Mouse (Mus musculus): Measurements from ENCODE around the gene Fam122b. TPM values are rescaled to one million over a fixed set of nuclear protein-coding genes. Genes with fewer than 3 reads are reported as not detected.
"Not testable (repeated sequence)": the region's sequence is repeated elsewhere in the genome, so short reads cannot be mapped to it uniquely, and the experiment has no call there.

Fam122b gene
- 15.9 and 16.1 TPM in 2 replicates for polyA plus RNA-seq (2014; fragmentation: Nextera tagmentation; extraction: Ambion mirVana)

DNA sequence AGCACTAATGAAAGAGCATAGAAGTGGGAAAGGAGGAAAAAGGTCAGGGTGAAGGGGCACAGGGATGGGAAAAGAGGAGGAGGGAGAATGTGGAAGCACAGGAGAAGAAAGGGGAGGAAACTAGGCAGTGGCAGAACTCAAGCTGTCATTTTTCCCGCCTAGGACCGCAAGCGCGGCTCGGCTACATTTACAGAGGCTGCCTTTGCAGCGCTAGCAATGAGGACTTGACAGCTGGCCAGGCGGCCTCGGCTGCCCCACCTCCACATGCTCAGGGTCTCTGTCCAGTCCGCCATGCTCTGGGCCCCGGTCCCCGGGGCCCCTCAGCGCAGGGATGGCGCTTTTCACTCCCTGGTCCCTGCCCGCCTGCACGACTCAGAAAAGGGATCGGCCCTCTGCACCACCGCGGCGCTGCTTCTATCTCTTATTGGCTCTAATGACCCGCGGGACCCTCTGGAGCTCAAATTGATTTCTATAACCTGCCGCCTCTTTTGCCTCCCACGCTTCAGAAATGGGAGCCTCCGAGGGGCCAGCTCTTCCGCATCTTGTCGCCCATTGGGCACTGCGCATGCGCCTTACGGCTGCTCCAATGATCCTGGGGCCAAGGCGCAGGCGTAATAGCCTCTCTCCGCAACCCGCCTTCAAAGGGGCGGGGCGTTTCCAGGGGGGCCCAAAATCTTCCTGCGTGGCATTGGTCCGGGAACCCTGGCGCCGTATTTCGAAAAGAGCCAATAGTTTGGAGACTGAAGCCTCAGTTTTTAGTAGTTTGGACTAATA, at the start of gene Fam122b:
Gene Fam122b (minus strand): TSS at position 517 of the 774 bp plus-strand sequence.
- peak within 1 kb of the TSS; percentile 86 for H3K27ac ChIP-seq (ENCODE audit: low read depth)
- ATAC-seq (ENCODE audit: insufficient read depth) (peak; percentile 81), DNase-seq (peak; percentile 96)
- no peaks in the 10 kb centered on the region for H3K27me3 ChIP-seq (ENCODE audit: insufficient read depth, low read length)
- H3K4me3 ChIP-seq (ENCODE audit: low read depth, low read length) = peak within 1 kb of the TSS; percentile 58
- H3K4me1 ChIP-seq (ENCODE audit: insufficient read depth) = no peaks in the 10 kb centered on the region
- WGBS = 5% methylated on average over 40 of the region's 40 CpGs
- no peaks in the 10 kb centered on the region for H3K9me3 ChIP-seq (ENCODE audit: low read depth, low read length)
- peak within 1 kb of the TSS; percentile 69 for H3K4me2 ChIP-seq
- TF ChIP-seq CTCF (IDR thresholded peaks at IDR 0.05; ENCODE audit: low read depth) = no peak
- H3K36me3 ChIP-seq (ENCODE audit: insufficient read depth) = no peaks in the 10 kb centered on the region
- peak within 1 kb of the TSS; percentile 54 for H3K9ac ChIP-seq

GRCm38 (mm10) chrX:53287924-53288323, 18.3 kb upstream of the Fam122b start:
- Histone ChIP-seq H3K27ac (ENCODE audit: low read depth) (no peak overlapping the region), H3K4me2 (no peak overlapping the region), H3K36me3 (ENCODE audit: insufficient read depth) (no peaks in the 10 kb centered on the region), H3K9me3 (ENCODE audit: low read depth, low read length) (no peaks in the 10 kb centered on the region), H3K27me3 (ENCODE audit: insufficient read depth, low read length) (no peaks in the 10 kb centered on the region), H3K9ac (no peak overlapping the region), H3K4me1 (ENCODE audit: insufficient read depth) (no peaks in the 10 kb centered on the region), H3K4me3 (ENCODE audit: low read depth, low read length) (no peak overlapping the region)
- peak; percentile 84 for DNase-seq
- no peak for TF ChIP-seq CTCF (IDR thresholded peaks at IDR 0.05; ENCODE audit: low read depth)
- peak; percentile 75 for ATAC-seq (ENCODE audit: insufficient read depth)
- WGBS = 38% methylated on average over 5 of the region's 5 CpGs

DNA sequence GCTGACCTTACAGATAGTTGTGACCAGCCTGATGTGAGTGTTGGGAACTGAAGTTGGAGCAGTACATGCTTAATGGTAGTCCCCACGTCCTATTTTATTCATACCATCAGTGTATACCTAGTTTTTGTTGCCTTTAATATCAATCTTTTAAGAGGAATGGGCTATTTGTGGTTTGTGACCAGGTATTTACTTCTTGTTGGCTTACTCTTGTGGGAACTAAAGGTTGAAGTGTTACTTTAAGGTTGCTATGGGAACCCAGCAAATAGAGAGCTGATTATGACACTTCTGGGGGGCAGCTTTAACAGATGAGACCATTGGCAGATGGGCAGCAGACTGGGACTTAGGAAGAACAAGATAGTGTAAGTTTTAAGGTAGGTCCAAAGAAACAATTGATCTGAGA, 3.5 kb upstream of the Fam122b start, which contains the start of gene Fam122c:
Gene Fam122c (plus strand): TSS at position 301 of the 400 bp plus-strand sequence.
- Histone ChIP-seq H3K36me3 (ENCODE audit: insufficient read depth) (no peaks in the 10 kb centered on the region), H3K4me1 (ENCODE audit: insufficient read depth) (no peaks in the 10 kb centered on the region), H3K4me3 (ENCODE audit: low read depth, low read length) (no peak within 1 kb of the TSS), H3K4me2 (no peak within 1 kb of the TSS), H3K9ac (no peak within 1 kb of the TSS), H3K27ac (ENCODE audit: low read depth) (no peak within 1 kb of the TSS), H3K27me3 (ENCODE audit: insufficient read depth, low read length) (no peaks in the 10 kb centered on the region), H3K9me3 (ENCODE audit: low read depth, low read length) (no peaks in the 10 kb centered on the region)
- DNase-seq = no peak
- TF ChIP-seq CTCF (IDR thresholded peaks at IDR 0.05; ENCODE audit: low read depth) = no peak
- ATAC-seq (ENCODE audit: insufficient read depth) = no peak
- 45% methylated on average over 1 of the region's 1 CpGs for WGBS

DNA sequence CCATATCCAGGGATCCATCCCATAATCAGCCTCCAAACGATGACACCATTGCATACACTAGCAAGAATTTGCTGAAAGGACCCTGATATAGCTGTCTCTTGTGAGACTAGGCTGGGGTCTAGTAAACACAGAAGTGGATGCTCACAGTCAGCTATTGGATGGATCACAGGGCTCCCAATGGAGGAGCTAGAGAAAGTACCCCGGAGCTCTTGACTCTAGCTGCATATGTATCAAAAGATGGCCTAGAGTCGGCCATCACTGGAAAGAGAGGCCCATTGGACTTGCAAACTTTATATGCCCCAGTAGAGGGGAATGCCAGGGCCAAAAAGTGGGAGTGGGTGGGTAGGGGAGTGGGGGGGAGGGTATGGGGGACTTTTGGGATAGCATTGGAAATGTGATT, 2.0 kb upstream of the Fam122b start:
- not testable (repeated sequence) for H3K36me3 ChIP-seq (ENCODE audit: insufficient read depth); H3K27ac ChIP-seq (ENCODE audit: low read depth); H3K9me3 ChIP-seq (ENCODE audit: low read depth, low read length); H3K4me3 ChIP-seq (ENCODE audit: low read depth, low read length); H3K9ac ChIP-seq; H3K27me3 ChIP-seq (ENCODE audit: insufficient read depth, low read length); H3K4me1 ChIP-seq (ENCODE audit: insufficient read depth); H3K4me2 ChIP-seq; ATAC-seq (ENCODE audit: insufficient read depth)
- DNase-seq = peak; percentile 10
- WGBS = 80% methylated on average over 3 of the region's 3 CpGs

- H3K9me3 ChIP-seq (ENCODE audit: low read depth, low read length) = no peaks in the 10 kb centered on the region
- H3K27me3 ChIP-seq (ENCODE audit: insufficient read depth, low read length) = no peaks in the 10 kb centered on the region
- 14% methylated on average over 10 of the region's 10 CpGs for WGBS
- H3K4me1 ChIP-seq (ENCODE audit: insufficient read depth) = no peaks in the 10 kb centered on the region
- peak overlapping the region; percentile 58 for H3K4me3 ChIP-seq (ENCODE audit: low read depth, low read length)
- peak overlapping the region; percentile 69 for H3K4me2 ChIP-seq
- H3K27ac ChIP-seq (ENCODE audit: low read depth) = 0 out of 2 replicates have a peak overlapping the region, but pooled peaks have one; percentile 24
- ATAC-seq (ENCODE audit: insufficient read depth) (peak; percentile 26; the same call in 1 of the 2 replicates), DNase-seq (no peak)
- TF ChIP-seq CTCF (IDR thresholded peaks at IDR 0.05; ENCODE audit: low read depth) = no peak
- no peaks in the 10 kb centered on the region for H3K36me3 ChIP-seq (ENCODE audit: insufficient read depth)
- no peak overlapping the region for H3K9ac ChIP-seq
Observed at GRCm38 (mm10) chrX:53270063-53270432, 443 bp upstream of the Fam122b start.

- ATAC-seq (ENCODE audit: insufficient read depth) (peak; percentile 92), DNase-seq (peak; percentile 74)
- peak overlapping the region; percentile 86; the same call in 1 of the 2 replicates for H3K27ac ChIP-seq (ENCODE audit: low read depth)
- TF ChIP-seq CTCF (IDR thresholded peaks at IDR 0.05; ENCODE audit: low read depth) = no peak
- H3K27me3 ChIP-seq (ENCODE audit: insufficient read depth, low read length) = no peaks in the 10 kb centered on the region
- no peaks in the 10 kb centered on the region for H3K9me3 ChIP-seq (ENCODE audit: low read depth, low read length)
- peak overlapping the region; percentile 58 for H3K4me3 ChIP-seq (ENCODE audit: low read depth, low read length)
- WGBS = 10% methylated on average over 10 of the region's 10 CpGs
- peak overlapping the region; percentile 69 for H3K4me2 ChIP-seq
- H3K4me1 ChIP-seq (ENCODE audit: insufficient read depth) = no peaks in the 10 kb centered on the region
- H3K36me3 ChIP-seq (ENCODE audit: insufficient read depth) = no peaks in the 10 kb centered on the region
- peak overlapping the region; percentile 27 for H3K9ac ChIP-seq
Observed at GRCm38 (mm10) chrX:53268856-53269255, 749 bp downstream of the Fam122b start.

- no peak overlapping the region for H3K9ac ChIP-seq
- H3K27me3 ChIP-seq (ENCODE audit: insufficient read depth, low read length) = no peaks in the 10 kb centered on the region
- ATAC-seq (ENCODE audit: insufficient read depth) (no peak), DNase-seq (peak; percentile 9)
- H3K4me2 ChIP-seq = no peak overlapping the region; the same call in 1 of the 2 replicates
- H3K9me3 ChIP-seq (ENCODE audit: low read depth, low read length) = no peaks in the 10 kb centered on the region
- H3K36me3 ChIP-seq (ENCODE audit: insufficient read depth) = no peaks in the 10 kb centered on the region
- H3K27ac ChIP-seq (ENCODE audit: low read depth) = no peak overlapping the region
- TF ChIP-seq CTCF (IDR thresholded peaks at IDR 0.05; ENCODE audit: low read depth) = no peak
- H3K4me1 ChIP-seq (ENCODE audit: insufficient read depth) = no peaks in the 10 kb centered on the region
- no peak overlapping the region for H3K4me3 ChIP-seq (ENCODE audit: low read depth, low read length)
- WGBS = 47% methylated on average over 9 of the region's 9 CpGs
Observed at GRCm38 (mm10) chrX:53266186-53266585, 3.4 kb downstream of the Fam122b start.

Data from lung, embryonic 14.5 days (tissue).